Mouse (Mus musculus): Measurements from ENCODE around the gene Sf1.

DNA sequence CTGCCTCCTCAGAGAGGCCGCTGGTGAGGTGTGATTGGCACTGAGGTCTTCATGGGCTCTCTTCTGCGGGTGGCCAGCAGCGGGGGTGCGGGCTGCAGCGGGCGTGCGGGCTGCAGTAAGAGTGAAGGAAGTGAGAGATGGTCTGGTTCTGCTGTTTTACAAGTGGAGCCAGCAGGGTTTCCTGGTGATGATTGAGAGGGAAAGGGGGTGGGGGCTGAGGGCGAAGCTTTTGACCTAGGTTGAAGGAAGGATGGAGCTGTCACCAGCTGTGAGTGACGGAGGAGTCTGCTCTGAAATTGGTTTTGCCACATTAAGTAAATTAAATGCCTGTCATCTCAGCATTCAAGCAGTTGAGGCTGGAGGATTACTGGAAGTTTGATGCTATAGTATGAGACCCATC lies 14.8 kb upstream of the Sf1 start:
- TF ChIP-seq CTCF (IDR thresholded peaks at IDR 0.05; ENCODE audit: borderline replicate concordance, insufficient read depth, low read length) (no peak), POLR2A (IDR thresholded peaks at IDR 0.05; ENCODE audit: low read depth, low read length) (no peak)
